Mouse (Mus musculus): ENCODE measurements around the gene Sgip1. TPM values are rescaled to one million over a fixed set of nuclear protein-coding genes. Genes with fewer than 3 reads are reported as not detected.

Sgip1 gene
- polyA plus RNA-seq, 1 experiment from 2014 or later: 69.5 TPM

DNA sequence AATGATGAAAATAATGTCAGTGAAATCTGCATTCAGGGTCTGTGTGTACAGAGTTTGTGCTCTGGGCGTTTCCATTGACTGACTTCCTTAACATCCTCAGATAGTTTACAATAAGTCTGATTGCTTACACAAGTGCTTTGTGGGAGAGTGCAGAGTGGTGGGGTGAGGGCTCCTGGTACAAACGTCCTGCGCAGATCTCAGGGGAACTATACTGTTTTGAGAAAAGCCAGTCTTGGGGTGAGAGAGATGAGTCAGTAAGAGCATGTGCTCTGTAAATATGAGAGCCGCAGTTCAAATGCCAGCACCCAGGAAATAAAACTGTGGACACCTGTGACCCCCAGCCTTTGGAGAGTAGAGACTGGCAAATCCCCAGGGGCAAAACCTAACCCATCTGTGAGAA lies 80.7 kb downstream of the Sgip1 start:
- WGBS: 77% methylated on average over 4 of the region's 4 CpGs
- no peak overlapping the region for H3K4me2 ChIP-seq
- no peak for ATAC-seq (ENCODE audit: low FRiP score, low read depth)

DNA sequence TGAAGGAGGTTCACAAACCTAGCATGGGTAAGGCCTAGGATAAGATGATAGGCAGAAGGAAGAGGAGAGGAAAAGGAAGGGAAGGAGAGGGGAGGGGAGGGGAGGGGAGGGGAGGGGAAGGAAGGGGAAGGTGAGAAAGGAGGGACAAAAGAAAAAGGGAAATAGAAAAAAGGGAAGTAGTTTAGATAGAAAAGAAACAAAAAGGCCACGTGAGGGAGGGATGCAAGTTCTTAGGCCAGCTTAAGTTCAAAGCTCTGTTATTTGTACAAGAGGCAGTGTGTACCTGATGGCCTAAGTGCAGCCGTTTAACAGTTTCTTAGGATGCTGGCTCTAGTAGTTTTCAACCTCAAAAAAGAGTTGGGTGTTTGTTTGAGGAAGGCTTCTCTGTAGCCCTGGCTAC lies 83.4 kb downstream of the Sgip1 start:
- Histone ChIP-seq H3K36me3 (no peaks in the 10 kb centered on the region), H3K4me2 (no peak overlapping the region), H3K27ac (replicated peaks) (no peak overlapping the region), H3K9ac (no peak overlapping the region), H3K9me3 (no peaks in the 10 kb centered on the region), H3K4me3 (no peak overlapping the region), H3K27me3 (no peaks in the 10 kb centered on the region), H3K4me1 (replicated peaks) (peaks cover 5% of the 10 kb centered on the region)
- no peak for ATAC-seq (ENCODE audit: low FRiP score, low read depth)
- WGBS: 75% methylated on average over 2 of the region's 2 CpGs

More for the DNA sequence above, 80.7 kb downstream of the Sgip1 start:
- no peaks in the 10 kb centered on the region for H3K36me3 ChIP-seq
- no peak overlapping the region for H3K4me3 ChIP-seq
- no peak overlapping the region for H3K9ac ChIP-seq
- no peaks in the 10 kb centered on the region for H3K9me3 ChIP-seq
- H3K4me1 ChIP-seq (replicated peaks): no peaks in the 10 kb centered on the region; the same call in none of the 2 replicates
- H3K27ac ChIP-seq (replicated peaks): no peak overlapping the region
- H3K27me3 ChIP-seq: no peaks in the 10 kb centered on the region

DNA sequence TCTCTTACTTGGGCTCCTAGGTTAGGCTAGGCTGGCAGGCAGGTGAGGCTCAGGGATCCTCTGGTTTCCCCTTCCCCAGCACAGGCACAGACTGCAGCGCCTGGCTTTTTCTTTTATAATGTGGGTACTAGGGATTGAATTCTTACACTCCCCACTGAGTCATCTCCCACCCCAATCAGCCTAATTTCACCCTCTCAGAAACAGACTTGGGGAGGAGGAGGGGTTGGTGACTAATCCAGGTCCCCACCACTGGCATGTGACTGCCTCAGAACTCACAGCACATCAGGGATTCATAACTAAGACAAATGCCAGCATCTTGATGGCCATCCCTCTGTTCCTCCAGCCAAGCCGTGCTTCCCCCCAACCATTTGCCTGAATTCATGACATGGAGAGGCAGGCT lies 85.1 kb downstream of the Sgip1 start:
- Histone ChIP-seq H3K4me3 (no peak overlapping the region), H3K27me3 (no peaks in the 10 kb centered on the region), H3K9ac (no peak overlapping the region), H3K4me1 (replicated peaks) (peaks cover 5% of the 10 kb centered on the region), H3K36me3 (no peaks in the 10 kb centered on the region), H3K27ac (replicated peaks) (no peak overlapping the region), H3K9me3 (no peaks in the 10 kb centered on the region), H3K4me2 (no peak overlapping the region)
- no peak for ATAC-seq (ENCODE audit: low FRiP score, low read depth)
- WGBS: 82% methylated on average over 2 of the region's 2 CpGs

DNA sequence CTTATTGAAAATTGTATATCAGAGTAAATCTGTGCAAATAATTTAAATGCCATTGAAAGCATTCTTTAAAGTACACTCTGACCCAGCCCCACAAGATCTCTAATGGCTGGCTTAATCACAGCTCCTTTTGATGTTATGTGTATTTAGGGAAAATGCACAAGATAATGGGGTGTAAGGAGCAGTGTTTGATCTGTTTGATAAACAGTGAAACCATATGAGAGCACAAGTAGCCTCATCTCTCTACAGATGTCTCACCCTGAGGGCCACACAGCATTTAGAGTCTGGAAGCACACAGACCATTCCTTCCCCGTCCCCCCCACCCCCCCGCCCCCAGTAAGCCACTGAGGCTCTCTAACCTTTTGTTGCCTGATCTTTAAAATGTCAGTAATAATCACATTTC lies 87.4 kb downstream of the Sgip1 start:
- no peaks in the 10 kb centered on the region for H3K27me3 ChIP-seq
- H3K4me1 ChIP-seq (replicated peaks): peaks cover 5% of the 10 kb centered on the region
- no peak for ATAC-seq (ENCODE audit: low FRiP score, low read depth)
- no peak overlapping the region for H3K4me2 ChIP-seq
- H3K9ac ChIP-seq: no peak overlapping the region
- H3K27ac ChIP-seq (replicated peaks): no peak overlapping the region
- H3K4me3 ChIP-seq: no peak overlapping the region
- H3K9me3 ChIP-seq: no peaks in the 10 kb centered on the region
- no peaks in the 10 kb centered on the region for H3K36me3 ChIP-seq
- WGBS: 82% methylated on average over 2 of the region's 2 CpGs

DNA sequence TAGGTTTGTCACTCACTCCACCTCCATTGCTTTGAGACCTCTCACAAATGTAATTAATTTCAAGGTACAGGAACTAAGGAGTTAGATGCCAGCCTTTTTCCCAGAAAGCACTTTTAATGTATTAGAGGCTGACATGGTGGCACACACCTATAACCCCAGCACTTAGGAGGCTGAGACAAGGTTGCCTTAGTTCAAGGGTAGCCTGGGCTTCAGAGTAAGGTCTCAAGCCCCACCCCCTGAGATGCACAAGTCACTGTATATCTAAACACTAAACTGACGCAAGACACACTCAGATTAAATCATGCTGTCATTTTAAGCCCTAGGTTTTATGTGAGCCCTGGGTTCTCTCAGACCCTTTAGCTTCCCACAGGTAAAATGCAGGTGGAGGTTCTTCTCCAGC lies 92.1 kb downstream of the Sgip1 start:
- 92% methylated on average over 1 of the region's 1 CpGs for WGBS
- peaks cover 4% of the 10 kb centered on the region; the same call in 1 of the 2 replicates for H3K4me1 ChIP-seq (replicated peaks)
- ATAC-seq (ENCODE audit: low FRiP score, low read depth): no peak
- H3K36me3 ChIP-seq: no peaks in the 10 kb centered on the region
- H3K4me2 ChIP-seq: no peak overlapping the region
- no peak overlapping the region for H3K27ac ChIP-seq (replicated peaks)
- no peaks in the 10 kb centered on the region for H3K9me3 ChIP-seq
- no peaks in the 10 kb centered on the region for H3K27me3 ChIP-seq
- no peak overlapping the region for H3K9ac ChIP-seq
- no peak overlapping the region for H3K4me3 ChIP-seq

DNA sequence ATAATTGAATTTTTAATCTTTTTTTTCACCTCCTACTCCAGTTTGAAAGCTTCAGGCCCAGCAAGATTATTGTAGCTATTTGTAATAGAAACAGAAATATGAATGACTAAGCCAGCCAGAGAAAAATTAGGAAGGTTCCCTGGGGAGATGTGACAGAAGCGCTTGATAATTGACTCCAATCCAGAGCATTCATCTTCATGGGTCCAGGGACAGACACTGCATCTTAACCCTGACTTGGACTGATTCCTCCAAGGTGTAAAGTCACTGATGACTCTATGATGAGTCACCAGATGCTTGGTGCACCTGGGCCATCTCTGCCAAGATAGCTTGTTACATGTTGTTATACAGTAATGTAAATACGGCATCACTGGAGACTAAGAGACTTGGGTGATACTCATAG lies 92.6 kb downstream of the Sgip1 start:
- 0 out of 2 replicates have a peak, but pooled peaks cover 3% of the 10 kb centered on the region for H3K4me1 ChIP-seq (replicated peaks)
- no peak overlapping the region for H3K9ac ChIP-seq
- H3K36me3 ChIP-seq: no peaks in the 10 kb centered on the region
- no peak overlapping the region for H3K4me2 ChIP-seq
- no peak for ATAC-seq (ENCODE audit: low FRiP score, low read depth)
- no peaks in the 10 kb centered on the region for H3K27me3 ChIP-seq
- H3K27ac ChIP-seq (replicated peaks): no peak overlapping the region
- WGBS: 61% methylated on average over 2 of the region's 2 CpGs
- H3K9me3 ChIP-seq: no peaks in the 10 kb centered on the region
- H3K4me3 ChIP-seq: no peak overlapping the region

DNA sequence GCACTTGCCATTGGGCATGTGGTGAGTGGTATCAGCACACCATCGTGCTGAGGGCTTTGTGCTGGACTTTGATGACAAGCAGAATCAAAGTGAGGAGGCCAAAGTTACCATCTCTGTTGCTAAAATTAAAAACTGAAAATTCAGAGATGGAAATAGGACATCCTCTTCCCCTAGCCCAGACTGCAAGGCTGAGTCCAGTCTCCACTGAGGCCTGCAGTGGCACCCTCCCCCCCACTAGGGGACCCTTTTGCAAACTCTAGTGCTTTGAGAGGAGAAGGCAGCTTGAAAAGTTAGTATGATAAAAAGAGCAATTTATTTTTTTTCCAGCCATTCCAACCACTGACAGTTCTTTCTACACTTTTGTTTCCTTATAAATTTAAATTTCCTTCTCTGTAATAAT lies 93.6 kb downstream of the Sgip1 start:
- H3K27ac ChIP-seq (replicated peaks): no peak overlapping the region
- H3K4me2 ChIP-seq: no peak overlapping the region
- no peaks in the 10 kb centered on the region for H3K9me3 ChIP-seq
- ATAC-seq (ENCODE audit: low FRiP score, low read depth): no peak
- WGBS: 82% methylated on average over 1 of the region's 1 CpGs
- H3K27me3 ChIP-seq: no peaks in the 10 kb centered on the region
- H3K9ac ChIP-seq: no peak overlapping the region
- no peaks in the 10 kb centered on the region for H3K36me3 ChIP-seq
- H3K4me1 ChIP-seq (replicated peaks): 0 out of 2 replicates have a peak, but pooled peaks cover 3% of the 10 kb centered on the region
- no peak overlapping the region for H3K4me3 ChIP-seq

DNA sequence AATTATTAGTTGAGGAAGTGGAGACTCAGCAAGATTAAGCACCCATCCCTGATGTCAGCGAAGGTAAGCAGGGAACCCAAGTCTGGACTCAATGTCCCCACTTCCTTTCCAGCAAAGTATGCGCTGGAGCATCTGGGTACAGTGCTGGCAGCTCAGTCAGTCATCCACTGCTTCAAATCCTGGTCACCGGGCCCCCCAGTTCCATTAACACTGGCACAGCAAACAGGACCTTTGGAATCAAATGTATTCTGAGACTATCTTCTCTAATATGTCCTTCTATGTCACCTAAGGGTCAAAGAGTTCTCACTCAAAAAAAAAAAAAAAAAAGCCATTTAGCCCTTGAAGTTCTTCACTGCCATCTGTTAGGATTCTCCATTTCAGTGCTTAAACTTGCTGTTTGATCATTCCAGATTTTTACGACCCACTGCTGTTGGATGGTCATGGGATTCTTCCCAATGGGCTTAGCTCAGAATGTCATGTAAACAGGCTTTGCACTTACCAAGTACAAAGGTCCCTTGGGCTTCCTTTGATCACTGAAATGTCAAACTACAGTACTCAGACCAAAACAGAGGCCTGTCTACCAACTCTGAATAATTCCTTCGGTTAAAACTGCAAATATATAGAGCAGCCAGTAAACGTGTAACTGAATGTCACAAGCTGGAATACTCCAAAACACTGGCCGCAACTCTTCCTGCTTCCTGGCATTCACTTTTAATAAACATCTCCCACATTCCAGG lies 99.1 kb downstream of the Sgip1 start:
- Histone ChIP-seq H3K9ac (no peak overlapping the region), H3K4me1 (replicated peaks) (peaks cover 16% of the 10 kb centered on the region), H3K9me3 (no peaks in the 10 kb centered on the region), H3K36me3 (no peaks in the 10 kb centered on the region), H3K4me3 (no peak overlapping the region), H3K27ac (replicated peaks) (peak overlapping the region; percentile 22; the same call in 1 of the 2 replicates), H3K4me2 (no peak overlapping the region), H3K27me3 (no peaks in the 10 kb centered on the region)
- no peak for ATAC-seq (ENCODE audit: low FRiP score, low read depth)
- 74% methylated on average over 7 of the region's 7 CpGs for WGBS

DNA sequence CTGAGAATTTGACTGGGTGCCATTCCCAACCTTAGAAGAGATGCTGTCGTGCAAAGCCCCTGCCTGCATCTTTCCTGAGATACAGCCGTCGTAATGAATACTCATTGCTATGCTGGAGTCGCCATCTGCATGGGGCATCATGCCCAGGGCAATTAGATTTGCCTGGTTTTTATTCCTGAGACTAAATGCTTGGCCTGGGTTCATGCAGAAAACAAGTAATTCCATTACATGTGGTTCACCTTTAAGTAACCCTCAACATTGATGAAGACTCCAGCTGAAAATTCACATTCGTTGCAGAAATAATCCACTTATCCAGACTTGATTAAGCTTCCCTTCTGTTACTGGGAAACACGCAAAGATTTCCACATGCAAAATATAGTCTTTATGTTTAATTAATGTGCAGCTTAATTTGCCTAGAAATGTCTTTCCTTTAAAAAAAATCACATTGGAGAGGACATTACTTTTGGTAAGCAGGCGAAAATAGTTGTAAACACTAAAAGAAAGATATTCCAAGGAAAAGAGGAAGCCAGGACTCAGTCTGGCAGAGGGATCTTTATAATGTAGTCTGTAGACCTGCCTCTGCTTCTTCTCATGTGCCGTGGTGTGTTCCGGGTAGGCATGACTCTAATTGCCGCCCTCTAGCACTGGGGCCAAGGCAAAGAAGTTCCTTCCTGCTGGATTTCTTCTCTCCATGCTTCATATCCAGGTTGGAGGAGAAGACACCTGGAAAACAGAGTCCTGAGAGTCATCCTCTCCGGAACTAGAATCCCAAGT lies 100.0 kb downstream of the Sgip1 start:
- Histone ChIP-seq H3K4me1 (replicated peaks) (peaks cover 16% of the 10 kb centered on the region), H3K9me3 (no peaks in the 10 kb centered on the region), H3K27me3 (no peaks in the 10 kb centered on the region), H3K36me3 (no peaks in the 10 kb centered on the region), H3K4me3 (no peak overlapping the region), H3K4me2 (no peak overlapping the region), H3K9ac (no peak overlapping the region), H3K27ac (replicated peaks) (peak overlapping the region; percentile 22)
- ATAC-seq (ENCODE audit: low FRiP score, low read depth): peak; percentile 65; the same call in 1 of the 2 replicates
- WGBS: 58% methylated on average over 11 of the region's 11 CpGs

DNA sequence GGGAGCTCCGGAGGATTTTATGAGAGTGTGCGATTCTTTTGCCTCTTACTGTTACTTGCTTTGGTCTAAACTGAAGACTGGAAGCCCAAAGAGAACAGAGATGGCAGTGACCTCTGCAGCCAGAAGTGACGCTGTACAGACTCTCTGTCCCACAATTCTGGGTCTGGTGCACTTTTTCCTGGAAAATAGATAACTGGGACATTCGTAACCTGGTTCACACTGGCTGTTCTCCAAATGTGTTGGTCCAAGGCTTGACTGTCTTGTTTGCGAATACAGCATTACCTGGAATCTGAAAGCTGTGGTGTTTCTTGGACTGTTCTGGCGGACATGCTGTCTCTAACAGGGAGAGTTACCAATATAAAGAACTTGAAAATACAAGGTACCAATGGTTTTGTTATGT lies 109.4 kb downstream of the Sgip1 start:
- no peaks in the 10 kb centered on the region for H3K36me3 ChIP-seq
- no peaks in the 10 kb centered on the region for H3K27me3 ChIP-seq
- no peak overlapping the region for H3K27ac ChIP-seq (replicated peaks)
- H3K4me2 ChIP-seq: no peak overlapping the region
- H3K4me3 ChIP-seq: no peak overlapping the region
- no peaks in the 10 kb centered on the region for H3K9me3 ChIP-seq
- H3K4me1 ChIP-seq (replicated peaks): peaks cover 8% of the 10 kb centered on the region; the same call in 1 of the 2 replicates
- no peak overlapping the region for H3K9ac ChIP-seq
- no peak for ATAC-seq (ENCODE audit: low FRiP score, low read depth)
- 95% methylated on average over 6 of the region's 6 CpGs for WGBS

DNA sequence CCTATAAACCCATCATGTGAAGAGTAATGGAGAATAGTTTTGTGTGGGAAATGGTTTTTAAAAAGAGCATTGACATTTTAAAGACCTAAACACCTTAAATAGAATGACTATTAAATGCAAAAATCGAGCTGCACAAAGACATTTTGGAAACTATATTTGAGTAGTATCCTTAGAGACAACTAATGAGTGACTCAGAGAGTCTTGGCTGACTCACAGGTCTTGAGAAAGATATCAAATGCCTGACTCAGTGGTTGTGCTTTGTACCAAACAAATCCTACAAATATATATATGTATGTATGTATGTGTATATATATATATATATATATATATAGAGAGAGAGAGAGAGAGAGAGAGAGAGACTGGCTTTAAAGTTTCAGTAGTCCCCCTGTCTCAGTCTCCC lies 110.1 kb downstream of the Sgip1 start:
- Histone ChIP-seq H3K9ac (no peak overlapping the region), H3K9me3 (no peaks in the 10 kb centered on the region), H3K4me2 (no peak overlapping the region), H3K27ac (replicated peaks) (no peak overlapping the region), H3K4me3 (no peak overlapping the region), H3K4me1 (replicated peaks) (peaks cover 8% of the 10 kb centered on the region; the same call in 1 of the 2 replicates), H3K27me3 (no peaks in the 10 kb centered on the region), H3K36me3 (no peaks in the 10 kb centered on the region)
- no peak for ATAC-seq (ENCODE audit: low FRiP score, low read depth)
- WGBS: 63% methylated on average over 1 of the region's 1 CpGs

DNA sequence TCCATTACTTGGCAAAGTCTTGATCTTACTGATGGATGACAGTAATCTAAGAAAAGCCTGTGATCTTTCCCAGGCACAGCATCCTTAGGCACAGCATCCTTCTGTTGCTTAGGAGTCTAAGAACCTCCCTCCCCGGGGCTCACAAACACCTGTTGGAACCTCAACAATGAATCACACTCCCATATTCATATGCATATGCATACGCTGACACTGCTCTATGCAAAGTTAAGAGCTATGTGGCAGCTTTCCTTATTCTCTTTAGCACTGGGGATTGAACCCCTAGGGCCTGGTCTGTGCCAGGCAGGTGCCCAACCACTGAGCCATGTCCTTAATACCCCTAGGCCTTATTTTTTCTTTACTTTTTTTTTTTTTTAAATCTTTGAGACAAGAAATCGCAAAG lies 111.2 kb downstream of the Sgip1 start:
- Histone ChIP-seq H3K27me3 (no peaks in the 10 kb centered on the region), H3K4me1 (replicated peaks) (peaks cover 8% of the 10 kb centered on the region; the same call in 1 of the 2 replicates), H3K4me2 (no peak overlapping the region), H3K9me3 (no peaks in the 10 kb centered on the region), H3K4me3 (no peak overlapping the region), H3K9ac (no peak overlapping the region), H3K27ac (replicated peaks) (no peak overlapping the region), H3K36me3 (no peaks in the 10 kb centered on the region)
- 81% methylated on average over 3 of the region's 3 CpGs for WGBS
- no peak for ATAC-seq (ENCODE audit: low FRiP score, low read depth)
